Mouse (Mus musculus) liver, postnatal 0 days (tissue): ENCODE data around the gene Smok3b.

Source experiments
- CTCF ChIP-seq: sonication (generic); IDR thresholded peaks from 2 replicates; pipeline ENCODE4 v1.5.1; 2016; ENCODE audit warnings: antibody characterized with exemption, low read depth
- EP300 ChIP-seq: IDR thresholded peaks from 2 replicates; pipeline ENCODE4 v1.6.1; 2016; ENCODE audit warnings: antibody characterized with exemption, low read depth, mild to moderate bottlenecking

DNA sequence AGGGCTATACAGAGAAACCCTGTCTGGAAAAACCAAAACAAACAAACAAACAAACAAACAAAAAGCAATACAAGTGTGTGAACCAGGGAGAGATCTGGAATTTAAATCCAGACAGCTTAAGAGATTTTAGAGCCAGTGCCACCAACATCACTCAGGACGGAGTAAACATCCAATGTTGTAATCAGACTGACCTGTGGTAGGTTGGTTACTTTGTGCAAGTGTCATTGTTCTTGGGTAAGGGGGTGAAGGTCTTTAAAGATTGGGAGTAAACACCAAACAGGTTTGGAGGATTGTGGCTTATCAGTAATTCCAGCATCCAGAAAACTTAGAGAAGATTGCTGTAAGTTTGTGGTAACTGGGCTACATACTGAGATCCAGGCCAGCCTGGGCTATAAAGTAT, 34.9 kb upstream of the Smok3b start:
- TF ChIP-seq EP300 (peak; percentile 69), CTCF (no peak)
